Mouse (Mus musculus) heart, embryonic 15.5 days (tissue): Measurements from ENCODE around the gene Pgm2. TPM values are rescaled to one million over a fixed set of nuclear protein-coding genes. Genes with fewer than 3 reads are reported as not detected.

Source experiments
- ATAC-seq: fragments of 200-750 bp; cut with Nextera tagmentation; replicated peaks from 2 replicates; pipeline ENCODE4 v1.8.0; 2017; ENCODE audit warnings: low read depth, moderate TSS enrichment; ENCODE audit not compliant: insufficient number of reproducible peaks, insufficient read depth, low FRiP score
- H3K27ac ChIP-seq: fragments of 300-500 bp; sonication (generic); 2 replicates; pipeline ENCODE4 v1.5.1; 2015; ENCODE audit warnings: mild to moderate bottlenecking, inconsistent platforms
- H3K27me3 ChIP-seq: fragments of 300-500 bp; sonication (generic); 2 replicates; pipeline ENCODE4 v1.6.1; 2015; ENCODE audit warnings: inconsistent platforms
- H3K36me3 ChIP-seq: fragments of 300-500 bp; sonication (generic); 2 replicates; pipeline ENCODE4 v1.6.1; 2015; ENCODE audit warnings: mild to moderate bottlenecking, inconsistent platforms
- H3K4me1 ChIP-seq: fragments of 300-500 bp; sonication (generic); replicated peaks from 2 replicates; pipeline ENCODE4 v1.6.1; 2015; ENCODE audit warnings: inconsistent platforms
- H3K4me2 ChIP-seq: fragments of 300-500 bp; sonication (generic); 2 replicates; pipeline ENCODE4 v1.6.1; 2015; ENCODE audit warnings: inconsistent platforms, mild to moderate bottlenecking, moderate library complexity
- H3K4me3 ChIP-seq: fragments of 300-500 bp; sonication (generic); 2 replicates; pipeline ENCODE4 v1.5.1; 2015; ENCODE audit warnings: mild to moderate bottlenecking, inconsistent platforms
- H3K9ac ChIP-seq: fragments of 300-500 bp; sonication (generic); 2 replicates; pipeline ENCODE4 v1.6.1; 2015; ENCODE audit warnings: mild to moderate bottlenecking, inconsistent platforms
- H3K9me3 ChIP-seq: fragments of 300-500 bp; sonication (generic); replicated peaks from 2 replicates; pipeline ENCODE4 v1.6.1; 2016; ENCODE audit warnings: inconsistent platforms
- WGBS: fragments of 180-500 bp; shearing (Covaris S2); methylation state at CpG from one replicate; pipeline ENCODE4 v1.1.7; 2015; ENCODE audit warnings: mixed read lengths; 5-methylcytosine and 5-hydroxymethylcytosine counted together
- polyA plus RNA-seq: library from polyadenylated mRNA; unstranded; fragments of >200 nt; fragmentation: Nextera tagmentation; extraction: Ambion mirVana; gene quantifications from 2 replicates; pipeline ENCODE4 v1.2.1, GENCODE M21; 2015

The Pgm2 gene
- polyA plus RNA-seq, 1 experiment from 2014 or later, result 13.2 TPM

GRCm38 (mm10) chr5:64149184-64150127 lies 56.7 kb downstream of the Pgm2 start:
- Histone ChIP-seq H3K9me3 (no peaks in the 10 kb centered on the region), H3K27me3 (peaks cover 3% of the 10 kb centered on the region), H3K4me2 (peak overlapping the region; percentile 49), H3K36me3 (no peaks in the 10 kb centered on the region), H3K4me3 (no peak overlapping the region), H3K9ac (no peak overlapping the region), H3K27ac (no peak overlapping the region), H3K4me1 (0 out of 2 replicates have a peak, but pooled peaks cover 4% of the 10 kb centered on the region)
- no peak for ATAC-seq
- WGBS, result 15% methylated on average over 17 of the region's 17 CpGs

- ATAC-seq, result no peak
- H3K36me3 ChIP-seq, result no peaks in the 10 kb centered on the region
- H3K4me2 ChIP-seq, result no peak overlapping the region
- no peak overlapping the region for H3K27ac ChIP-seq
- H3K27me3 ChIP-seq, result peaks cover 3% of the 10 kb centered on the region
- H3K4me3 ChIP-seq, result no peak overlapping the region
- 94% methylated on average over 1 of the region's 1 CpGs for WGBS
- H3K9me3 ChIP-seq, result no peaks in the 10 kb centered on the region
- no peak overlapping the region for H3K9ac ChIP-seq
- peaks cover 16% of the 10 kb centered on the region for H3K4me1 ChIP-seq
Measured at GRCm38 (mm10) chr5:64153319-64153718, 60.6 kb downstream of the Pgm2 start.

DNA sequence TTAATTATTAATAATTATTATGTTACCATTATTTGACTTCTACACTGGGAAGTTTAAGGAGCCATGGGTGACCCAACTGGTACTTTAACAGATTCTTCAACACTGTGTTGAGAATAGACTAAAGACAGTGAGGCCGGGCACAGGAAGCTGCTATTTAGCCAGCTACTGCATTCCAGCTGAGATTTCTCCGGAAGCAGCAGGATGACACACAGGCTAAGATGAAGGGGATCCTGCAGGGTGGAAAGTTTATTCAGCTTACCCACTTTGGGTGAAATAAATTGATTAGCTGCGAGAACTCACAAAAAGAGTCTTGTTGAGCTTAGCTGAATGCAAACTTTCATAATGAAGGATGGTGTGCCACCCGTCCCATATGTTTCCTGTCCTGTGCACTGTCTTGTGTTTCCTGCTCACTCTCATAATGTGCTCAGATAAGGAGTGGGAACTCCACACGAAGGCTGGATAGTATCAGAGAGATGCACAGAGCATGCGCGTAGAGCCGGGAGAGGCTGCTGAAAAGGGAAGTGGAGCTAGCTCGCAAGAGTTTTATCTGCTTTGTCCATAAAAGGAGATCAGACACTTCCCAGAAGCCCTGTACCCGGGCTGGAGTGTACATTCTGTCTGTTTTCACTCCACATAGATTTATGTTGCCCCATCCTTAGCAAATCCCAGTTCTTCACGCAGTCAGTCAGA lies 63.3 kb downstream of the Pgm2 start, which contains the start of gene Tbc1d1:
Gene Tbc1d1, plus strand, starts transcription at position 445 of the 690 bp plus-strand sequence.
- 10% methylated on average over 11 of the region's 11 CpGs for WGBS
- H3K36me3 ChIP-seq, result no peaks in the 10 kb centered on the region
- ATAC-seq, result peak; percentile 78
- H3K4me1 ChIP-seq, result peaks cover 23% of the 10 kb centered on the region
- peak within 1 kb of the TSS; percentile 51 for H3K4me2 ChIP-seq
- no peak within 1 kb of the TSS for H3K9ac ChIP-seq
- peak within 1 kb of the TSS; percentile 56 for H3K27ac ChIP-seq
- H3K9me3 ChIP-seq, result no peaks in the 10 kb centered on the region
- peak within 1 kb of the TSS; percentile 28 for H3K4me3 ChIP-seq
- 0 out of 2 replicates have a peak, but pooled peaks cover 5% of the 10 kb centered on the region for H3K27me3 ChIP-seq

GRCm38 (mm10) chr5:64156579-64156978 lies 63.8 kb downstream of the Pgm2 start:
- 16% methylated on average over 4 of the region's 4 CpGs for WGBS
- H3K4me2 ChIP-seq, result peak overlapping the region; percentile 51
- 0 out of 2 replicates have a peak, but pooled peaks cover 5% of the 10 kb centered on the region for H3K27me3 ChIP-seq
- peak overlapping the region; percentile 28 for H3K4me3 ChIP-seq
- peaks cover 29% of the 10 kb centered on the region for H3K4me1 ChIP-seq
- H3K9me3 ChIP-seq, result no peaks in the 10 kb centered on the region
- H3K36me3 ChIP-seq, result no peaks in the 10 kb centered on the region
- H3K9ac ChIP-seq, result no peak overlapping the region
- peak overlapping the region; percentile 56 for H3K27ac ChIP-seq
- no peak for ATAC-seq

GRCm38 (mm10) chr5:64157926-64158325 lies 65.2 kb downstream of the Pgm2 start:
- 53% methylated on average over 1 of the region's 1 CpGs for WGBS
- Histone ChIP-seq H3K9me3 (no peaks in the 10 kb centered on the region), H3K27me3 (0 out of 2 replicates have a peak, but pooled peaks cover 5% of the 10 kb centered on the region), H3K36me3 (no peaks in the 10 kb centered on the region), H3K4me1 (peaks cover 31% of the 10 kb centered on the region), H3K4me3 (no peak overlapping the region), H3K27ac (no peak overlapping the region), H3K9ac (no peak overlapping the region), H3K4me2 (no peak overlapping the region)
- ATAC-seq, result no peak

DNA sequence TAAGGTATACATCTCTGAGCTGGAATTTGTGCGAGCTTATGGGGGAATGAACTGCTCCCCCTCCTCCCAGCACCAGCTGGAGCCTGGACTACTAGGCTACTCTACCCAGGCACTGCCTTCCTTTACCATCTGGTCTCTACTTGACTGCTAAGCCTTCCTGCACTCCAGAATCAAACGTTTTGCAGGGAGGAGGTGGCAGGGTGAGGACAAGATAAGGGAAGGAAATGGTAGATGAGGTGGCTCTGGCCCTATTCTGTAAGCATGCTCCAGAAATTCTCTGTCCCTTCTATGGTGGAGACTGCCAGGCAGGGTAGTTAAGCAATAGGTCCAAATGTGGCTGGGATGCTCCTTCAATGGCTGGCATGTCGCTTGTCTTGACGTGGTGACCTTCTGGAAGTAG lies 65.8 kb downstream of the Pgm2 start:
- Histone ChIP-seq H3K4me3 (0 out of 2 replicates have a peak overlapping the region, but pooled peaks have one; percentile 5), H3K9ac (no peak overlapping the region), H3K4me1 (peaks cover 31% of the 10 kb centered on the region), H3K4me2 (peak overlapping the region; percentile 100), H3K27me3 (0 out of 2 replicates have a peak, but pooled peaks cover 5% of the 10 kb centered on the region), H3K27ac (no peak overlapping the region), H3K36me3 (no peaks in the 10 kb centered on the region), H3K9me3 (no peaks in the 10 kb centered on the region)
- WGBS, result 51% methylated on average over 4 of the region's 4 CpGs
- ATAC-seq, result no peak

DNA sequence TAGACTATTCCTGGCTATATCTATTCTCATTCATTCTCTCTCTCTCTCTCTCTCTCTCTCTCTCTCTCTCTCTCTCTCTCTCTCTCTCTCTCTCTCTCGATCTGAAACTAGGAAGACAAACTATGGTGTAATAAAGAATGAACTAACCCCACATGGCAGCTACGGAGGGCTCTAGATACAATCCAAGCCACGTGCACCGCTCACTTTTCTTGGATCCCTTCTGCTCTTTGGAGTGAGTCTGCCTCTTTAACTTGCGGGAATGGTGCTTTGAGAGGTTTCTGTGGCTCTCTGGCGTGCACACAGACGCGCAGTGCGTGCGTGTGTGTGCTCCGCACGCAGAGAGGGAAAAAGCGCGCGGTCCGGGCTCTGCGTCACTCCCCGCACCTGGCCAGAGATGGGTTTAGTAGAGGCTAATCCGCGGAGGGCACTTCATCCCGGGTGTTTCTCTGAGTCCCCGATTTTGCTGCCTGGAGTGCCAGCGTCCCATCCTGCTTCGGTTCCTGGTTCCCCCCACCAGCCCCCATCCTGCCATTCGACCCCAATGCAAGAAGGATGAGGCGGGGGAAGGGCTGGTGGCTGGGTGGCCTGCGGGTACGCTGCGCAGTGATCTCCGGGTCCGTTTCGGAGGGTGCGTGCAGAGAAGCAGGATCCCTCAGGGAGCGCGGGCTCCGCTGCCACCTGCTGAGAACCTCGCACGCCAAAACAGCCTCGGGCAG lies 66.5 kb downstream of the Pgm2 start:
- Histone ChIP-seq H3K36me3 (no peaks in the 10 kb centered on the region), H3K4me3 (peak overlapping the region; percentile 76), H3K27me3 (0 out of 2 replicates have a peak, but pooled peaks cover 5% of the 10 kb centered on the region), H3K4me2 (peak overlapping the region; percentile 100), H3K9me3 (no peaks in the 10 kb centered on the region), H3K4me1 (peaks cover 31% of the 10 kb centered on the region), H3K9ac (peak overlapping the region; percentile 67), H3K27ac (no peak overlapping the region)
- under 1% methylated on average over 39 of the region's 39 CpGs for WGBS
- no peak; the same call in 1 of the 2 replicates for ATAC-seq

GRCm38 (mm10) chr5:64159781-64160704 lies 67.3 kb downstream of the Pgm2 start:
- Histone ChIP-seq H3K4me2 (peak overlapping the region; percentile 100), H3K9me3 (no peaks in the 10 kb centered on the region), H3K4me1 (peaks cover 31% of the 10 kb centered on the region), H3K27me3 (0 out of 2 replicates have a peak, but pooled peaks cover 5% of the 10 kb centered on the region), H3K27ac (peak overlapping the region; percentile 20; the same call in 1 of the 2 replicates), H3K9ac (peak overlapping the region; percentile 67), H3K4me3 (peak overlapping the region; percentile 76), H3K36me3 (no peaks in the 10 kb centered on the region)
- ATAC-seq, result peak; percentile 52
- under 1% methylated on average over 61 of the region's 63 CpGs for WGBS

- peak overlapping the region; percentile 100 for H3K4me2 ChIP-seq
- H3K9ac ChIP-seq, result peak overlapping the region; percentile 67; the same call in 1 of the 2 replicates
- under 1% methylated on average over 23 of the region's 23 CpGs for WGBS
- peak overlapping the region; percentile 76 for H3K4me3 ChIP-seq
- 0 out of 2 replicates have a peak, but pooled peaks cover 5% of the 10 kb centered on the region for H3K27me3 ChIP-seq
- no peak overlapping the region for H3K27ac ChIP-seq
- peaks cover 26% of the 10 kb centered on the region for H3K4me1 ChIP-seq
- H3K36me3 ChIP-seq, result no peaks in the 10 kb centered on the region
- ATAC-seq, result no peak
- no peaks in the 10 kb centered on the region for H3K9me3 ChIP-seq
Measured at GRCm38 (mm10) chr5:64160705-64161391, 68.1 kb downstream of the Pgm2 start.
